Mouse (Mus musculus) stomach, embryonic 16.5 days (tissue): Measurements from ENCODE around the gene Abcf2. TPM values are rescaled to one million over a fixed set of nuclear protein-coding genes. Genes with fewer than 3 reads are reported as not detected.

Source experiments
- ATAC-seq: fragments of 200-750 bp; cut with Nextera tagmentation; 2 replicates; pipeline ENCODE4 v1.8.0; 2017; ENCODE audit warnings: moderate number of reproducible peaks, moderate TSS enrichment; ENCODE audit not compliant: insufficient read depth, low FRiP score
- H3K27ac ChIP-seq: fragments of 300-500 bp; sonication (generic); 2 replicates; pipeline ENCODE4 v1.5.1; 2014; ENCODE audit warnings: low read length
- H3K27me3 ChIP-seq: fragments of 300-500 bp; sonication (generic); 2 replicates; pipeline ENCODE4 v1.6.1; 2014; ENCODE audit warnings: low read length, control low read depth, mixed read lengths; ENCODE audit not compliant: control insufficient read depth, insufficient read depth
- H3K36me3 ChIP-seq: fragments of 300-500 bp; sonication (generic); 2 replicates; pipeline ENCODE4 v1.6.1; 2014; ENCODE audit warnings: low read length; ENCODE audit not compliant: control insufficient read depth, insufficient read depth
- H3K4me1 ChIP-seq: fragments of 300-500 bp; sonication (generic); 2 replicates; pipeline ENCODE4 v1.6.1; 2014; ENCODE audit warnings: low read length, control low read depth, mixed read lengths; ENCODE audit not compliant: control insufficient read depth, insufficient read depth
- H3K4me2 ChIP-seq: fragments of 300-500 bp; sonication (generic); 2 replicates; pipeline ENCODE4 v1.6.1; 2014; ENCODE audit warnings: low read depth, low read length, mixed read lengths
- H3K4me3 ChIP-seq: fragments of 300-500 bp; sonication (generic); replicated peaks from 2 replicates; pipeline ENCODE4 v1.5.1; 2014; ENCODE audit warnings: mild to moderate bottlenecking, low read length
- H3K9ac ChIP-seq: fragments of 300-500 bp; sonication (generic); 2 replicates; pipeline ENCODE4 v1.6.1; 2014; ENCODE audit warnings: low read length
- H3K9me3 ChIP-seq: fragments of 300-500 bp; sonication (generic); replicated peaks from 2 replicates; pipeline ENCODE4 v1.6.1; 2016; ENCODE audit warnings: low read length, control low read depth; ENCODE audit not compliant: control insufficient read depth
- WGBS: fragments of 180-500 bp; shearing (Covaris S2); extraction: QIAGEN DNeasy Blood & Tissue Kit; methylation state at CpG from one replicate; pipeline ENCODE4 v1.1.7; 2014; 5-methylcytosine and 5-hydroxymethylcytosine counted together
- polyA plus RNA-seq: library from polyadenylated mRNA; unstranded; fragments of >200 nt; fragmentation: Nextera tagmentation; extraction: Ambion mirVana; gene quantifications from 2 replicates; pipeline ENCODE4 v1.2.1, GENCODE M21; 2015

The Abcf2 gene
- polyA plus RNA-seq, 1 experiment from 2014 or later = 81.7 TPM

- Histone ChIP-seq H3K4me2 (no peak overlapping the region), H3K27ac (no peak overlapping the region), H3K4me1 (no peaks in the 10 kb centered on the region), H3K4me3 (no peak overlapping the region), H3K27me3 (no peaks in the 10 kb centered on the region), H3K36me3 (no peaks in the 10 kb centered on the region), H3K9me3 (no peaks in the 10 kb centered on the region), H3K9ac (no peak overlapping the region)
- ATAC-seq = no peak
- 70% methylated on average over 6 of the region's 6 CpGs for WGBS
Observed at GRCm38 (mm10) chr5:24615097-24615496, 37.8 kb upstream of the Abcf2 start.

GRCm38 (mm10) chr5:24612302-24612649, 35.0 kb upstream of the Abcf2 start:
- Histone ChIP-seq H3K4me2 (no peak overlapping the region), H3K27me3 (no peaks in the 10 kb centered on the region), H3K9me3 (no peaks in the 10 kb centered on the region), H3K27ac (no peak overlapping the region), H3K4me3 (no peak overlapping the region), H3K4me1 (no peaks in the 10 kb centered on the region), H3K9ac (no peak overlapping the region), H3K36me3 (no peaks in the 10 kb centered on the region)
- WGBS = 75% methylated on average over 5 of the region's 5 CpGs
- ATAC-seq = peak; percentile 25; the same call in 1 of the 2 replicates

GRCm38 (mm10) chr5:24611366-24612301, 34.4 kb upstream of the Abcf2 start:
- 54% methylated on average over 7 of the region's 7 CpGs for WGBS
- no peak overlapping the region for H3K27ac ChIP-seq
- H3K9me3 ChIP-seq = no peaks in the 10 kb centered on the region
- peak; percentile 9; the same call in 1 of the 2 replicates for ATAC-seq
- H3K4me2 ChIP-seq = no peak overlapping the region
- no peaks in the 10 kb centered on the region for H3K36me3 ChIP-seq
- no peaks in the 10 kb centered on the region for H3K27me3 ChIP-seq
- no peak overlapping the region for H3K4me3 ChIP-seq
- peaks cover 2% of the 10 kb centered on the region for H3K4me1 ChIP-seq
- H3K9ac ChIP-seq = no peak overlapping the region

GRCm38 (mm10) chr5:24609388-24609787, 32.1 kb upstream of the Abcf2 start:
- WGBS = 24% methylated on average over 5 of the region's 5 CpGs

GRCm38 (mm10) chr5:24605980-24606665, 28.9 kb upstream of the Abcf2 start:
- H3K9me3 ChIP-seq = no peaks in the 10 kb centered on the region
- peak overlapping the region; percentile 100 for H3K27ac ChIP-seq
- H3K4me2 ChIP-seq = peak overlapping the region; percentile 83
- 30% methylated on average over 14 of the region's 14 CpGs for WGBS
- H3K27me3 ChIP-seq = no peaks in the 10 kb centered on the region
- 0 out of 2 replicates have a peak overlapping the region, but pooled peaks have one; percentile 68 for H3K4me3 ChIP-seq
- H3K9ac ChIP-seq = peak overlapping the region; percentile 93
- H3K4me1 ChIP-seq = peaks cover 35% of the 10 kb centered on the region
- ATAC-seq = no peak
- H3K36me3 ChIP-seq = no peaks in the 10 kb centered on the region

More at GRCm38 (mm10) chr5:24609388-24609787, 32.1 kb upstream of the Abcf2 start:
- H3K4me1 ChIP-seq = peaks cover 18% of the 10 kb centered on the region
- no peak overlapping the region for H3K4me3 ChIP-seq
- H3K27ac ChIP-seq = no peak overlapping the region
- H3K9me3 ChIP-seq = no peaks in the 10 kb centered on the region
- no peaks in the 10 kb centered on the region for H3K27me3 ChIP-seq
- no peak for ATAC-seq
- H3K36me3 ChIP-seq = no peaks in the 10 kb centered on the region
- no peak overlapping the region for H3K9ac ChIP-seq
- H3K4me2 ChIP-seq = no peak overlapping the region

- H3K4me3 ChIP-seq = peak overlapping the region; percentile 68
- H3K36me3 ChIP-seq = no peaks in the 10 kb centered on the region
- peak overlapping the region; percentile 100 for H3K27ac ChIP-seq
- no peaks in the 10 kb centered on the region for H3K9me3 ChIP-seq
- H3K9ac ChIP-seq = peak overlapping the region; percentile 93
- peaks cover 41% of the 10 kb centered on the region for H3K4me1 ChIP-seq
- 17% methylated on average over 6 of the region's 6 CpGs for WGBS
- no peak for ATAC-seq
- no peaks in the 10 kb centered on the region for H3K27me3 ChIP-seq
- peak overlapping the region; percentile 83 for H3K4me2 ChIP-seq
Observed at GRCm38 (mm10) chr5:24605321-24605979, 28.2 kb upstream of the Abcf2 start.

GRCm38 (mm10) chr5:24604656-24605100, 27.4 kb upstream of the Abcf2 start:
- H3K36me3 ChIP-seq = no peaks in the 10 kb centered on the region
- H3K4me2 ChIP-seq = peak overlapping the region; percentile 83
- H3K9me3 ChIP-seq = no peaks in the 10 kb centered on the region
- H3K27me3 ChIP-seq = no peaks in the 10 kb centered on the region
- peak overlapping the region; percentile 100 for H3K27ac ChIP-seq
- H3K9ac ChIP-seq = peak overlapping the region; percentile 93
- H3K4me3 ChIP-seq = peak overlapping the region; percentile 68
- ATAC-seq = peak; percentile 82
- H3K4me1 ChIP-seq = peaks cover 46% of the 10 kb centered on the region
- WGBS = under 1% methylated on average over 46 of the region's 46 CpGs

- no peak for ATAC-seq
- Histone ChIP-seq H3K9me3 (no peaks in the 10 kb centered on the region), H3K4me1 (peaks cover 46% of the 10 kb centered on the region), H3K9ac (peak overlapping the region; percentile 93), H3K27ac (peak overlapping the region; percentile 100), H3K27me3 (no peaks in the 10 kb centered on the region), H3K4me2 (peak overlapping the region; percentile 83), H3K36me3 (no peaks in the 10 kb centered on the region), H3K4me3 (peak overlapping the region; percentile 68)
- 18% methylated on average over 12 of the region's 12 CpGs for WGBS
Observed at GRCm38 (mm10) chr5:24604080-24604655, 26.9 kb upstream of the Abcf2 start.
